Mouse (Mus musculus) stomach, postnatal 0 days (tissue): ENCODE results near the gene Wdr70. TPM values are rescaled to one million over a fixed set of nuclear protein-coding genes. Genes with fewer than 3 reads are reported as not detected.

Experiments used
- ATAC-seq: fragments of 200-750 bp; cut with Nextera tagmentation; 2 replicates; pipeline ENCODE4 v1.8.0; 2017; ENCODE audit not compliant: low FRiP score, low TSS enrichment
- DNase-seq: peaks from one replicate; pipeline ENCODE4 v3.0.0-alpha.2; 2016; ENCODE audit warnings: low spot score
- H3K27ac ChIP-seq: fragments of 300-500 bp; sonication (generic); replicated peaks from 2 replicates; pipeline ENCODE4 v1.5.1; 2014; ENCODE audit warnings: mild to moderate bottlenecking, control low read depth
- H3K27me3 ChIP-seq: fragments of 300-500 bp; sonication (generic); 2 replicates; pipeline ENCODE4 v1.6.1; 2014; ENCODE audit warnings: low read length; ENCODE audit not compliant: control insufficient read depth, insufficient read depth
- H3K36me3 ChIP-seq: fragments of 300-500 bp; sonication (generic); 2 replicates; pipeline ENCODE4 v1.6.1; 2014; ENCODE audit warnings: low read length, mixed read lengths; ENCODE audit not compliant: control insufficient read depth, insufficient read depth
- H3K4me1 ChIP-seq: fragments of 300-500 bp; sonication (generic); replicated peaks from 2 replicates; pipeline ENCODE4 v1.6.1; 2014; ENCODE audit warnings: antibody characterized with exemption; ENCODE audit not compliant: control insufficient read depth, insufficient read depth
- H3K4me2 ChIP-seq: fragments of 300-500 bp; sonication (generic); replicated peaks from 2 replicates; pipeline ENCODE4 v1.6.1; 2014; ENCODE audit warnings: low read depth, mild to moderate bottlenecking, control low read depth, moderate library complexity
- H3K4me3 ChIP-seq: fragments of 300-500 bp; sonication (generic); 2 replicates; pipeline ENCODE4 v1.5.1; 2014; ENCODE audit warnings: low read depth, low read length, control low read depth
- H3K9ac ChIP-seq: fragments of 300-500 bp; sonication (generic); 2 replicates; pipeline ENCODE4 v1.6.1; 2014; ENCODE audit warnings: mild to moderate bottlenecking, low read length, control low read depth, mixed read lengths
- H3K9me3 ChIP-seq: fragments of 300-500 bp; sonication (generic); 2 replicates; pipeline ENCODE4 v1.6.1; 2016; ENCODE audit warnings: low read length; ENCODE audit not compliant: control insufficient read depth
- CTCF ChIP-seq: IDR thresholded peaks from 2 replicates; pipeline ENCODE4 v1.5.1; 2016; ENCODE audit warnings: antibody characterized with exemption, low read depth, mild to moderate bottlenecking, moderate library complexity
- EP300 ChIP-seq: optimal IDR thresholded peaks from 2 replicates; pipeline ENCODE3; 2016; ENCODE audit warnings: antibody characterized with exemption
- WGBS: fragments of 180-500 bp; shearing (Covaris S2); extraction: QIAGEN DNeasy Blood & Tissue Kit; methylation state at CpG from one replicate; pipeline ENCODE4 v1.1.7; 2014; 5-methylcytosine and 5-hydroxymethylcytosine counted together
- polyA plus RNA-seq: library from polyadenylated mRNA; unstranded; fragments of >200 nt; fragmentation: Nextera tagmentation; extraction: Ambion mirVana; gene quantifications from 2 replicates; pipeline ENCODE4 v1.2.1, GENCODE M21; 2015

Gene Wdr70
- polyA plus RNA-seq, 1 experiment from 2014 or later, result 22.6 TPM

DNA sequence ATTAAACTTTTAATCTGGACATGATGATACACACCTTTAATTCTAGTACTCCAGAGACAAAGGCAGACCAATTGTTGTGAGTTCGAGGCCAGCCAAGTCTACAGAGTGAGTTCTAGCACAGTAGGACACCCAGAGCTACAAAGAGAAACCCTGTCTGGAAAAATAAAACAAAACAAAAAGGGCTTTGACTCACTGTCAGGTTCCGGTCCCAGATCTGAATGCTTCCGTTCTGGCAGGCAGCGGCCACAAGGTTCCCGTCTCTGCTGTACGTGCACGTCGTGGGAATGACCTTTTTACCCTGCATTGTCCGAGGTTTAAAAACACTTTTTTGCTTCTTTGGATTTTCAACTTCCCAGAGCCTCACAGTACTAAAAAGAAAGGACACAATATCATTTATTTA lies 122.2 kb downstream of the Wdr70 start:
- H3K4me2 ChIP-seq, result no peak overlapping the region
- no peak overlapping the region for H3K9ac ChIP-seq
- H3K27me3 ChIP-seq, result no peaks in the 10 kb centered on the region
- ATAC-seq, result no peak
- 66% methylated on average over 9 of the region's 9 CpGs for WGBS
- no peaks in the 10 kb centered on the region; the same call in 1 of the 2 replicates for H3K36me3 ChIP-seq
- no peaks in the 10 kb centered on the region for H3K4me1 ChIP-seq
- no peak overlapping the region for H3K27ac ChIP-seq
- no peaks in the 10 kb centered on the region for H3K9me3 ChIP-seq
- DNase-seq, result no peak
- no peak overlapping the region for H3K4me3 ChIP-seq
- TF ChIP-seq CTCF, result no peak
- no peak for TF ChIP-seq EP300

DNA sequence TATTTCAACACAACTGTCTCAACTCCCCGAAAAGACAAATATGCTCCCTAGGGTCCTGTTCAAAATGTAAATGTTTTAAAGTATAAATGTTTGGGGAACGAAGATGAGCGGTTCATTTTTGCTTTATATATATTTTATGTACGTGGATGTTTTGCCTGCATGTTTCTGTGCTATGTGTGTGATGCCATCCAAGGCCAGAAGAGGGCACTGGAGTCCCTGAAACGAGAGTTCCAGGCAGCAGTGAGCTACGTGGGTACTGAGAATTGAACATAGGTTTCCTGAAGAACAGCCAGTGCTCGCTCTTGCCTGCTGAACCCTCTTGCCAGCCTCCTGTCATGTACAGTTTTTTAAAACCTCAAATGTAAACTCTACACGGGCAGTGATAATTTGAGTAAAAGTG lies 124.6 kb downstream of the Wdr70 start:
- Histone ChIP-seq H3K27ac (no peak overlapping the region), H3K4me1 (no peaks in the 10 kb centered on the region), H3K9me3 (no peaks in the 10 kb centered on the region), H3K4me3 (no peak overlapping the region), H3K4me2 (no peak overlapping the region), H3K27me3 (no peaks in the 10 kb centered on the region), H3K9ac (no peak overlapping the region), H3K36me3 (no peaks in the 10 kb centered on the region; the same call in 1 of the 2 replicates)
- 75% methylated on average over 8 of the region's 8 CpGs for WGBS
- TF ChIP-seq EP300 (no peak), CTCF (peak; percentile 64)
- DNase-seq (no peak), ATAC-seq (no peak)

DNA sequence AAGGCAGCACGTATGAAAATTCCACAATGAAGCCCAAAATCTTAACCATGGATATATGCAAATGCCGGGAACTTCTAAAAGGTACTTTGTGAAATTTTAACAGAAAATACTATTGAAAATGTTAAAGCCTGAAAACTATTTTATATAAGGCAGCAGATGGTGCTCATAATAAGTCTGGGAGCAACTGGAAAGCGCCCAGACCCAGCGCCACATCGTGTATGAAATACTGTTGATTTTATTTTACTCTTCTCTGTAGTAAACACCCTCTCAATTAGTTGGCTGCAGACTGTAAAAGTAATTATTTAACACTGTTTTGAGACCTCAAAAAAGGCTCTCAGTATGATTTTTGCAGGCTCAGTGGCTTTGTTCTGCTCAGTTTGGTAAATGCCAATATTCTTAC lies 126.5 kb downstream of the Wdr70 start:
- 75% methylated on average over 5 of the region's 5 CpGs for WGBS
- Histone ChIP-seq H3K4me2 (no peak overlapping the region), H3K9me3 (no peaks in the 10 kb centered on the region), H3K4me1 (no peaks in the 10 kb centered on the region), H3K9ac (no peak overlapping the region), H3K4me3 (no peak overlapping the region), H3K27me3 (no peaks in the 10 kb centered on the region), H3K36me3 (no peaks in the 10 kb centered on the region; the same call in 1 of the 2 replicates), H3K27ac (no peak overlapping the region)
- no peak for DNase-seq
- TF ChIP-seq CTCF, result no peak
- no peak for TF ChIP-seq EP300
- no peak for ATAC-seq

DNA sequence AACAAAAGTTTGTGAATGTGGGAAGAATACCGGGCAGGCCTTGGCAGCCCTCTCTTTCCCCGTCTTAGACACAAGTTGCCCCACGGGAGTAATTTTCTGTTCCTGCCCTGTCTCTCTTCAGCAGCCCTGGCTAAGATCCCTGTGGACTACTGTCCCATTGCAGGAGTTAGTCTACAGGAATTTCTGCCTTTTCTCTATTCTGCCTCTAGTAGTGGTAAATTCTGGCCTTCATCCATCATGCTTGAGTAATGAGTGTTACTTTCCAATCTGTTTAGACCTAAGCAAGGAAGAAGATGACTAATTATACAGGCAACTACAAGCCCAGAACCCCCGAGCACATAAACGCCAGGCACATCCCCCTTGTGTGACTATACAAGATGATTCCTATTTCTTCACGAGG lies 136.2 kb downstream of the Wdr70 start:
- no peaks in the 10 kb centered on the region for H3K4me1 ChIP-seq
- H3K36me3 ChIP-seq, result no peaks in the 10 kb centered on the region
- DNase-seq (no peak), ATAC-seq (no peak)
- no peak overlapping the region for H3K27ac ChIP-seq
- TF ChIP-seq EP300 (no peak), CTCF (no peak)
- H3K9ac ChIP-seq, result no peak overlapping the region
- H3K4me3 ChIP-seq, result no peak overlapping the region
- H3K27me3 ChIP-seq, result no peaks in the 10 kb centered on the region
- no peaks in the 10 kb centered on the region for H3K9me3 ChIP-seq
- WGBS, result 65% methylated on average over 6 of the region's 6 CpGs
- H3K4me2 ChIP-seq, result no peak overlapping the region

DNA sequence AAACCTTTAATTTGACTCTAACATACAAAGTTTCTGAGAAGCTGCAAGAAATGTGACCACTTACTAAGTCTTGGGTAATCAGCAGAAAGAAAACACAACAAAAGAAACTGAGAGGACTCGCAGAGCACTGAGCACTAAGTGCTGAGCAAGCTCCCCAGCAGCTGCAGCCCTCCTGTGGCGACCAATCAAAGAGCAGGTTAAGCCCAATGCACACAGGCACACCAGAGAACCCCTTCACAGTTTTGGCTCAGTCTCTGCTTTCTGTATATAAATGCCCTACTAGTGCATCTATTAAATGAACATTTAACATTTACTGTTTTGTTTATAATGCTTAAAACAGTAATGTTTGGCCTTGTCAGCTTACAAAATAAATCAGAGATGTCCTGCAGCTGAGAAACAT lies 137.5 kb downstream of the Wdr70 start:
- Histone ChIP-seq H3K27ac (no peak overlapping the region), H3K36me3 (no peaks in the 10 kb centered on the region), H3K4me2 (no peak overlapping the region), H3K4me1 (no peaks in the 10 kb centered on the region), H3K9me3 (no peaks in the 10 kb centered on the region), H3K9ac (no peak overlapping the region), H3K27me3 (no peaks in the 10 kb centered on the region), H3K4me3 (no peak overlapping the region)
- DNase-seq, result no peak
- no peak for TF ChIP-seq CTCF
- TF ChIP-seq EP300, result no peak
- 32% methylated on average over 2 of the region's 2 CpGs for WGBS
- no peak for ATAC-seq

DNA sequence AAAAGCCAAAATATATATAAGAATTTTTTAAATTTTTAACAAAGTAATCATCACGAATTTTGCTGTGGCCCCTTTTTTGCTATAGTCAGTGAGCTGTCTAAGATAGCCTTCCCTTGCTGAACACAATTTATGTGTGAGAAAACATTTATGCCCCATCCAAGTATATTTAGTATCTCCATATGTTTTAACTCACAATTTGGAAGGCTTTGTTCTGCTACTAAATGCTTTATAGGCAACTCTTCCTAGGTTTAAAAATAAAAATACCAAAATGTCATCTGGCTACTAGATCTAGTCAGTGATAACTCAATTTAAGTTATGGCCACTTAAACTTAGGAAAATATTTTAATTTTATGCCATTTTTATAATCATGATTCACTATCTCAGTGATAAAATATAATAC lies 142.1 kb downstream of the Wdr70 start:
- DNase-seq, result no peak
- TF ChIP-seq EP300, result no peak
- TF ChIP-seq CTCF, result no peak
- no peak overlapping the region for H3K27ac ChIP-seq
- no peaks in the 10 kb centered on the region for H3K9me3 ChIP-seq
- H3K27me3 ChIP-seq, result no peaks in the 10 kb centered on the region
- ATAC-seq, result no peak
- H3K4me1 ChIP-seq, result no peaks in the 10 kb centered on the region
- no peak overlapping the region for H3K9ac ChIP-seq
- H3K4me2 ChIP-seq, result no peak overlapping the region
- H3K4me3 ChIP-seq, result no peak overlapping the region
- WGBS, result 80% methylated on average over 1 of the region's 1 CpGs
- no peaks in the 10 kb centered on the region for H3K36me3 ChIP-seq
